Mouse (Mus musculus) gastrocnemius, postnatal 14 days (tissue): ENCODE results near the gene Letm1. TPM values are rescaled to one million over a fixed set of nuclear protein-coding genes. Genes with fewer than 3 reads are reported as not detected.

Source experiments
- DNase-seq: peaks from one replicate; pipeline ENCODE4 v3.0.0; 2021; ENCODE audit warnings: mixed read lengths
- intact Hi-C: fragments of 180-260 bp; cut with DNase I; formaldehyde crosslinking; loops from one replicate; pipeline ENCODE4 v1.15.1; 2025; ENCODE audit warnings: low total_unique reads
- long read RNA-seq, 2 experiments: library from polyadenylated mRNA; stranded (forward); transcript quantifications; one replicate each; pipeline ENCODE4 v2.0.0; 2021
- total RNA-seq, 2 experiments: library from RNA; stranded (reverse); gene quantifications; 2 replicates each; pipeline ENCODE4 v1.2.3; 2021

Gene Letm1
- total RNA-seq: 10 to 100 TPM; 79.0 to 88.6 TPM
- long read RNA-seq, experiment 1, full-length matches to known transcripts: 161 of 184 reads
- long read RNA-seq, experiment 1, partial matches to known transcripts: 10 of 184 reads
- long read RNA-seq, experiment 1, other reads (novel, unspliced or antisense): 13 of 184 reads
- long read RNA-seq, experiment 2, full-length matches to known transcripts: 183 of 210 reads
- long read RNA-seq, experiment 2, partial matches to known transcripts: 11 of 210 reads
- long read RNA-seq, experiment 2, other reads (novel, unspliced or antisense): 16 of 210 reads

DNA sequence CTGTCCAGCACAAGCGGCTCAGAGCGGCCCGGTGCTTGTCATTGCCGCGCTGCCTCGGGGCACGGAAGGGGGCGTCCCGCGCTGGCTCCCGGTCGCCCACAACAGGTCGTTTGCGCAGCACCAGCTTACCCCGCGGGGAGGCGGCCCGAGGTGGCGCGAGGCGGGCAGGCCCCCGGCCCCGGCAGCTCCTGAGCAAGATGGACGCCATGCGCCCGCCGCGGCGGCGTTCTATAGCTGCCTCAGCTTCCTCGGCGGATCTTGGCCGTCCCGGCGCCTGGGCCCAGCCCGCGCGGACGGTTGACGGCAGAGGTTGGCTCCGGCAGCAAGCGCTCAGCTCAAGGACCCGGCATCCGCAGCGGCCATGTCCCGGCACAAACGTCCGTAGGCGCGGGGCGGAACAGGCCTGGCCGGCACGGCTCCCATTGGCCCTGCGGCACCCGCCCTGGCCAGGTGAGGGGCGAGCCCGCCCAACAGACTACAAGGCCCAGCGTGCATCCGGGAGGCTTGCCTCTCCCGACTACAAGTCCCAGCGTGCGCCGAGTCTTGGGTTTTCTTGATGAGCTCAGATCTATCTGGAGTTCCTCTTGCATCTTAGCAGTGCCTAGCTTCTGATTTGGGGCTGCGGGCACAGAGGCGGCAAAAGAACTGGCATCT is at the start of gene Letm1:
Gene Letm1 (minus strand): TSS at position 473 of the 654 bp plus-strand sequence.
- intact Hi-C loops: no loop called here
- DNase-seq: peak; percentile 95

- DNase-seq: no peak
- intact Hi-C loops: no loop called here
Observed at GRCm38 (mm10) chr5:33830832-33831231, 48.2 kb upstream of the Letm1 start.

- no peak for DNase-seq
- intact Hi-C loops: no loop called here
Observed at GRCm38 (mm10) chr5:33829958-33830357, 47.3 kb upstream of the Letm1 start.

- no peak for DNase-seq
- intact Hi-C loops: no loop called here
Observed at GRCm38 (mm10) chr5:33828107-33828506, 45.5 kb upstream of the Letm1 start.

GRCm38 (mm10) chr5:33826001-33826400 is 43.4 kb upstream of the Letm1 start:
- intact Hi-C loops: no loop called here
- DNase-seq: no peak

GRCm38 (mm10) chr5:33822456-33822855 is 39.8 kb upstream of the Letm1 start:
- intact Hi-C loops: no loop called here
- no peak for DNase-seq

DNA sequence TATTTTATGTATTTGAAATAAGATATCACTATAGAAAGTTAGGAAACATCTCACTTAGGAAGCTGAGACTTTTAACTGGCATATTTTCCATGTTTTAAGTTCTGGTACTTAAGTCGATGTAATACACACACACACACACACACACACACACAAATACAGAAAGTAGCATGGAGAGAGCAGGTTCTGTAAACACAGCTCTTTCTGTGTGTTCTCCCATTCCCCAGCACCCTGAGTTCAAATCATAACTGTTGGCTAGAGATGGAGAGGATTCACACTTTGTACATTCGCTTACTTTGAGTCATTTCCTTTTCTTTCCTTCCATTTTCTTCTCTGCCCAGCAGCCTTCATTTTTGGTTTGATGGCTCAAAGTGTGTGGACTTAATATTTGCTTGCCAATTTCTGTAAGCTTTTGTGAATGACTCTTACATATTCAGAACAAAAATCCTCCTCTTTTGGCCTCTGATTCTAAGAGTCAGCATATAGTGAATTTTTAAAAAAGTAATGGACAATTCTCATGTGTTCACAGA is 39.3 kb upstream of the Letm1 start:
- intact Hi-C loops: no loop called here
- DNase-seq: no peak

DNA sequence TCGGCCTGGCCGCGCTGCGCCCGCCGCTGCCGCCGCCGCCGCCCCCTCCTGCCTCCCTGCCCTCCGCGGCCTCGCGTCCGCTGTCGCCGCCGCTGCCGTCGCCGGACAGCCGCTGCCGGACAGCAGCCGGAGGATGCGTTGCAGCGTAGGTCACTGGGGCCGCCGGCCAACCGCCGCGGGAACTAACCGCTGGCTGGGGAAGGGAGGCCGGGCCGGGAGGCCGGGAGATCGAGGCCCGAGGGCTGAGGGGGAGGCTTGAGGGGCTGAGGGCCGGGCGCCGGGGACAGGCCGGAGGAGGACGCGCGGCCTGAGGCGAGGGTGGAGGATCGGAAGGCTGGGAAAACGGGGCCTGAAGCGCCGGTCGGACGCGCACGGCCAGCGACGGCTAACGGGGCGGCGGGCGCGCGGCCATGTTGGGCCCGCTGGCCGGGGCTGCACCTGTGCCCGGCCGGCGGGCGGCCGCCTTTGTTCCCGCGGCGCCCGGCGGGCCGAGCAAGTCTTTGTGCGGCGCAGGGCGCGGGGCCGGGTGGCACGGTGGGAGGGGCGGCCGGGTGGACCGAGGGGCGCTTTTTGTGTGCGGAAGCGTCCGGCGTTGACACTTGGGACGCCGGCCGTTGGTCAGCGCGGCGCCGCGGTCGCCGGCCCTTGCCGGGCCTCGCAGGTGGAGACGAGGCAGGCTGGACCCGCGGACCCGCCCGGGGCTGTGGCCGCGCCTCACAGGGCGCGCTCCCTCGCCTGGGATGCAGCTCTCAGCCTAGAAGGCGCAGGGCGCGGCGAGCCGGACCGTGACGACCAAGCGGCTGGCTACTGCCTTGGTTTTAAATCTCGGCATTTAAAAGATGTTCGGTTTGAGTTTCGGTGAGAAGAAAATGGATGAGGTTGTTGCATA is 38.4 kb upstream of the Letm1 start:
- DNase-seq: peak; percentile 53
- intact Hi-C loops: no loop called here

GRCm38 (mm10) chr5:33819876-33820732 is 37.5 kb upstream of the Letm1 start, which contains the start of gene Nsd2:
TSS of gene Nsd2 (plus strand) at chr5:33820725.
- DNase-seq: peak; percentile 89
- intact Hi-C loops: no loop called here

GRCm38 (mm10) chr5:33819141-33819875 is 36.7 kb upstream of the Letm1 start:
- peak; percentile 9 for DNase-seq
- intact Hi-C loops: no loop called here

- intact Hi-C loops: no loop called here
- DNase-seq: no peak
Observed at GRCm38 (mm10) chr5:33818104-33818503, 35.5 kb upstream of the Letm1 start.

- intact Hi-C loops: no loop called here
- no peak for DNase-seq
Observed at GRCm38 (mm10) chr5:33816008-33816725, 33.5 kb upstream of the Letm1 start.

DNA sequence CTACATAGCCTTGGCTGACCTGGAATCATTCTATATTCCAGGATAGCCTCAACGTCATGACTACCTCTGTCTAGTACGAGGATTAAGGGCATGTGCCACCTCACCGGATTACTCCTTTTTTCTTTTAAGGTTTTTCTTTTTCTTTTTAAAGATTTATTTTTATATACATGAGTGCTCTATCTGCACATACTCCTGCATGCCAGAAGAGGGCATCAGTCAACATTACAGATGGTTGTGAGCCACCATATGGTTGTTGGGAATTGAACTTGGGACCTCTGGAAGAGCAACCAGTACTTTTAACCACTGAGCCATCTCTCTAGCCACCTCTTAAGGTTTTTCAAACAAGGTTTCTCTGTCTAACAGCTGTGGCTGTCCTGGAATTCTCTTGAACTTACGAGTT is 28.9 kb upstream of the Letm1 start:
- DNase-seq: no peak
- intact Hi-C loops: no loop called here

DNA sequence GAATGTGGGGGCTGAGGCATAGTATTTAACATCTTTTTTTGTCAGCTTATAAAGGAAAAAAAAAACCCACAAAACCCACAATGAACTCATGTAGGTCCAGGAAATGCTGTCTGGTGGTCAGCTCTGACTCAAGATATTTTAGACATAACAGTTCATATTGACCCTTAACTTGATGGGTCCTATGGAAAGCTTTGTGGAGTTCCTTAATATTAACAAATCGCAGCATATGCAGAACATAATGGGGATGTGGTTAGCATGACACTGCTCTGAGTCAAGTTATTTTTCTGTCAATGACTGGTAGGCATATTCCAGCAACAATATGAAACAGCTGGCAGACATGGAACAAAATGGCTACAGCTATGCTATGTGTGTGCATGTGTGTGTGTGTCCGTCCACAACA is 20.7 kb upstream of the Letm1 start:
- no peak for DNase-seq
- intact Hi-C loops: no loop called here

DNA sequence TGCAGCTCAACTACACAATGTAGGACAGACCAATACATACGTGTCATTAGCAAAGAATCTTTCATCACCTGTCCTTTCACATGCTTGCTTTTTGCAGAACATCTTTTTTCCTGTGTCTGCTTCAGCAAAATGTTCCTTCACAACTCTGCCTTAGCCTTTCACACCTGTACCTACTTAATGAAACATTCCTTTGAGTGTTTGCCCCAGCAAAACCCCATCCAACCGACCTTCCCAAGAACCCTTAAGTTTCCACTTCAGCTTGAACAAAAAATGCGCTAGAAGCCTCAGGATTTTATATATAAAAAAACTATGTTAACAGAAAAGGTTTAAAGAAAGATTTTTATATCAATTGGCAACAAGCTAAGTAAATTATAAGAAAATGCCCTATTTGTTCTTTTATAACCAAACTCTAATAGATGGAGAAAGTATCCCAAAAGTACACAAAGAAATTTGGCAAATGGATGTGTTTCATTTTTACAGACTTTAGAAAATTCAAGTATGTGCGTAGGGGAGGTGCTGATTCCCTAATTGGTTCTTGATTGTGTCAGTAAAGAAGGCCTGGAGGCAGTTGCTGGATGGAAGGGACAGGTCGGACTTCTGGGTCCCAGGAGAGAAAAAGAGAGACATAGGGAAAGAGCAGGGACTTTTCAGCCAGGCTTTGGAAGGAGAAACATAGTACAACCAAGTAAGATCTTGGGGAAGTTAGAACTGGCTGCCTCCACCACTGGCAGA is 9.5 kb upstream of the Letm1 start:
- DNase-seq: no peak
- intact Hi-C loops: no loop called here

DNA sequence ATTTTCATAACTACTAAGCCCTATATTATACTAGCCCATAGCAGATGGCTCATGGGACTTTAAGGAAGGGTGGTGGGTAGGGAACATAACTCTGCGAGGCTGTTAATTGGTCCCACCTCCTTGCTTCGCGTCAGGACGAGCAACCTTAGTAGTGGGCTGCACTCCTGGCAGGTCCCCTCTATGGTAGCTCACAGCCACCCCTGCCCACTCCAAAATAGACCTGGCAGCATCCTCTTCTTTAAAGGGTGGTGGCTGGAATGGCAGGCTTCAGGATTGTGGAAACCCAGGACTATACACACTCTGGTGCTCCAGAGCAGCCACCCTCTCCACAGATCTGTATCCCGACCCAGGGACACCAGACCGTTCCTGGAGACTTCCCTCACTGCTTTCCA is 378 bp upstream of the Letm1 start:
- intact Hi-C loops: no loop called here
- DNase-seq: no peak

- intact Hi-C loops: no loop called here
- DNase-seq: no peak
Observed at GRCm38 (mm10) chr5:33781964-33782344, 663 bp downstream of the Letm1 start.
